Mouse (Mus musculus) midbrain, embryonic 16.5 days (tissue): Measurements from ENCODE around the gene Muc4. TPM values are rescaled to one million over a fixed set of nuclear protein-coding genes. Genes with fewer than 3 reads are reported as not detected.

Source experiments
- ATAC-seq: fragments of 200-750 bp; cut with Nextera tagmentation; 2 replicates; pipeline ENCODE4 v1.8.0; 2017; ENCODE audit warnings: moderate TSS enrichment
- H3K27ac ChIP-seq: fragments of 300-500 bp; sonication (generic); 2 replicates; pipeline ENCODE4 v1.5.1; 2014; ENCODE audit warnings: mild to moderate bottlenecking, low read length, mixed read lengths
- H3K27me3 ChIP-seq: fragments of 300-500 bp; sonication (generic); 2 replicates; pipeline ENCODE4 v1.6.1; 2014; ENCODE audit warnings: low read depth, low read length, mixed read lengths; ENCODE audit not compliant: control insufficient read depth, insufficient read depth
- H3K36me3 ChIP-seq: fragments of 300-500 bp; sonication (generic); 2 replicates; pipeline ENCODE4 v1.6.1; 2014; ENCODE audit warnings: mild to moderate bottlenecking, low read length, moderate library complexity, mixed read lengths; ENCODE audit not compliant: control insufficient read depth, insufficient read depth
- H3K4me1 ChIP-seq: fragments of 300-500 bp; sonication (generic); 2 replicates; pipeline ENCODE4 v1.6.1; 2014; ENCODE audit warnings: mild to moderate bottlenecking, low read length, mixed read lengths; ENCODE audit not compliant: control insufficient read depth, insufficient read depth
- H3K4me2 ChIP-seq: fragments of 300-500 bp; sonication (generic); 2 replicates; pipeline ENCODE4 v1.6.1; 2014; ENCODE audit warnings: mild to moderate bottlenecking, low read length, mixed read lengths
- H3K4me3 ChIP-seq: fragments of 300-500 bp; sonication (generic); 2 replicates; pipeline ENCODE4 v1.5.1; 2014; ENCODE audit warnings: low read depth, mild to moderate bottlenecking, low read length, moderate library complexity, mixed read lengths
- H3K9ac ChIP-seq: fragments of 300-500 bp; sonication (generic); 2 replicates; pipeline ENCODE4 v1.6.1; 2014; ENCODE audit warnings: low read depth, low read length, mixed read lengths
- H3K9me3 ChIP-seq: fragments of 300-500 bp; sonication (generic); replicated peaks from 2 replicates; pipeline ENCODE4 v1.6.1; 2014; ENCODE audit warnings: mild to moderate bottlenecking, low read length, mixed read lengths; ENCODE audit not compliant: control insufficient read depth, poor library complexity, severe bottlenecking
- WGBS: fragments of 180-500 bp; shearing (Covaris S2); extraction: QIAGEN DNeasy Blood & Tissue Kit; methylation state at CpG from one replicate; pipeline ENCODE4 v1.1.7; 2014; 5-methylcytosine and 5-hydroxymethylcytosine counted together
- polyA plus RNA-seq: library from polyadenylated mRNA; unstranded; fragments of >200 nt; fragmentation: Nextera tagmentation; extraction: Ambion mirVana; gene quantifications from 2 replicates; pipeline ENCODE4 v1.2.1, GENCODE M21; 2015

Muc4 gene
- polyA plus RNA-seq, 1 experiment from 2014 or later = not detected

- no peak for ATAC-seq
- H3K4me1 ChIP-seq = no peaks in the 10 kb centered on the region
- no peaks in the 10 kb centered on the region for H3K9me3 ChIP-seq
- no peaks in the 10 kb centered on the region for H3K27me3 ChIP-seq
- no peak overlapping the region for H3K4me2 ChIP-seq
- H3K36me3 ChIP-seq = no peaks in the 10 kb centered on the region
- H3K27ac ChIP-seq = no peak overlapping the region
- H3K4me3 ChIP-seq = no peak overlapping the region
- WGBS = 60% methylated on average over 8 of the region's 8 CpGs
- H3K9ac ChIP-seq = no peak overlapping the region
These were observed 71.9 kb downstream of the Muc4 start for GRCm38 (mm10) chr16:32807408-32808185.

GRCm38 (mm10) chr16:32810321-32810720, 74.6 kb downstream of the Muc4 start, which contains the start of gene Smbd1:
TSS of gene Smbd1 (minus strand) at chr16:32810477.
- no peak for ATAC-seq
- Histone ChIP-seq H3K9ac (no peak within 1 kb of the TSS), H3K4me1 (peaks cover 6% of the 10 kb centered on the region), H3K36me3 (no peaks in the 10 kb centered on the region), H3K4me2 (no peak within 1 kb of the TSS), H3K27ac (no peak within 1 kb of the TSS), H3K4me3 (no peak within 1 kb of the TSS), H3K27me3 (no peaks in the 10 kb centered on the region), H3K9me3 (no peaks in the 10 kb centered on the region)
- WGBS = 89% methylated on average over 4 of the region's 4 CpGs

GRCm38 (mm10) chr16:32812888-32813361, 77.2 kb downstream of the Muc4 start:
- no peaks in the 10 kb centered on the region for H3K9me3 ChIP-seq
- H3K4me2 ChIP-seq = peak overlapping the region; percentile 26; the same call in 1 of the 2 replicates
- no peak overlapping the region for H3K4me3 ChIP-seq
- no peak overlapping the region for H3K9ac ChIP-seq
- no peaks in the 10 kb centered on the region for H3K27me3 ChIP-seq
- peak; percentile 28; the same call in 1 of the 2 replicates for ATAC-seq
- no peaks in the 10 kb centered on the region for H3K36me3 ChIP-seq
- 4% methylated on average over 9 of the region's 9 CpGs for WGBS
- peaks cover 6% of the 10 kb centered on the region for H3K4me1 ChIP-seq
- H3K27ac ChIP-seq = no peak overlapping the region

GRCm38 (mm10) chr16:32813362-32813761, 77.7 kb downstream of the Muc4 start:
- Histone ChIP-seq H3K27ac (no peak overlapping the region), H3K4me1 (peaks cover 6% of the 10 kb centered on the region), H3K4me3 (no peak overlapping the region), H3K9ac (no peak overlapping the region), H3K36me3 (no peaks in the 10 kb centered on the region), H3K27me3 (no peaks in the 10 kb centered on the region), H3K4me2 (peak overlapping the region; percentile 26; the same call in 1 of the 2 replicates), H3K9me3 (no peaks in the 10 kb centered on the region)
- no peak for ATAC-seq
- 51% methylated on average over 9 of the region's 9 CpGs for WGBS

GRCm38 (mm10) chr16:32813771-32814170, 78.1 kb downstream of the Muc4 start:
- Histone ChIP-seq H3K9ac (no peak overlapping the region), H3K4me1 (peaks cover 6% of the 10 kb centered on the region), H3K27me3 (no peaks in the 10 kb centered on the region), H3K36me3 (no peaks in the 10 kb centered on the region), H3K9me3 (no peaks in the 10 kb centered on the region), H3K4me3 (no peak overlapping the region), H3K4me2 (no peak overlapping the region), H3K27ac (no peak overlapping the region)
- 62% methylated on average over 3 of the region's 3 CpGs for WGBS
- no peak for ATAC-seq

GRCm38 (mm10) chr16:32814539-32814938, 78.9 kb downstream of the Muc4 start:
- H3K4me1 ChIP-seq = peaks cover 6% of the 10 kb centered on the region
- peak overlapping the region; percentile 32 for H3K4me3 ChIP-seq
- H3K9me3 ChIP-seq = no peaks in the 10 kb centered on the region
- 0 out of 2 replicates have a peak overlapping the region, but pooled peaks have one; percentile 20 for H3K9ac ChIP-seq
- WGBS = 25% methylated on average over 14 of the region's 14 CpGs
- peak; percentile 51 for ATAC-seq
- H3K27me3 ChIP-seq = no peaks in the 10 kb centered on the region
- H3K27ac ChIP-seq = no peak overlapping the region
- H3K4me2 ChIP-seq = peak overlapping the region; percentile 68
- H3K36me3 ChIP-seq = no peaks in the 10 kb centered on the region

- H3K27ac ChIP-seq = no peak overlapping the region
- no peaks in the 10 kb centered on the region for H3K36me3 ChIP-seq
- H3K4me3 ChIP-seq = peak overlapping the region; percentile 32
- 4% methylated on average over 6 of the region's 6 CpGs for WGBS
- ATAC-seq = peak; percentile 36; the same call in 1 of the 2 replicates
- peak overlapping the region; percentile 68 for H3K4me2 ChIP-seq
- 0 out of 2 replicates have a peak overlapping the region, but pooled peaks have one; percentile 20 for H3K9ac ChIP-seq
- no peaks in the 10 kb centered on the region for H3K9me3 ChIP-seq
- H3K27me3 ChIP-seq = no peaks in the 10 kb centered on the region
- peaks cover 6% of the 10 kb centered on the region for H3K4me1 ChIP-seq
These were observed 79.5 kb downstream of the Muc4 start for GRCm38 (mm10) chr16:32815160-32815605.

- Histone ChIP-seq H3K27me3 (no peaks in the 10 kb centered on the region), H3K9ac (no peak overlapping the region), H3K4me2 (no peak overlapping the region), H3K36me3 (peaks cover 5% of the 10 kb centered on the region), H3K4me3 (no peak overlapping the region), H3K9me3 (no peaks in the 10 kb centered on the region), H3K4me1 (peaks cover 6% of the 10 kb centered on the region), H3K27ac (no peak overlapping the region)
- WGBS = 87% methylated on average over 4 of the region's 4 CpGs
- ATAC-seq = no peak
These were observed 82.3 kb downstream of the Muc4 start for GRCm38 (mm10) chr16:32818036-32818435.

- no peaks in the 10 kb centered on the region for H3K27me3 ChIP-seq
- no peak for ATAC-seq
- peaks cover 6% of the 10 kb centered on the region for H3K4me1 ChIP-seq
- no peak overlapping the region for H3K9ac ChIP-seq
- H3K36me3 ChIP-seq = peaks cover 9% of the 10 kb centered on the region
- no peak overlapping the region for H3K4me3 ChIP-seq
- H3K4me2 ChIP-seq = no peak overlapping the region
- 87% methylated on average over 5 of the region's 5 CpGs for WGBS
- no peak overlapping the region for H3K27ac ChIP-seq
- H3K9me3 ChIP-seq = no peaks in the 10 kb centered on the region
These were observed 82.8 kb downstream of the Muc4 start for GRCm38 (mm10) chr16:32818441-32818840.
